Mouse (Mus musculus) G1E (cell line): ENCODE results near the gene Ugdh. TPM values are rescaled to one million over a fixed set of nuclear protein-coding genes. Genes with fewer than 3 reads are reported as not detected.
A peak's percentile ranks its signal among the peaks of the same experiment; 100 is the strongest.

Experiments used
- ATAC-seq: 2 replicates; pipeline ENCODE4 v1.8.0; 2016; ENCODE audit warnings: mild to moderate bottlenecking; ENCODE audit not compliant: insufficient number of reproducible peaks, poor library complexity, low FRiP score, severe bottlenecking; ENCODE audit errors: extremely low read depth
- DNase-seq: peaks from one replicate; pipeline ENCODE4 v3.0.0; 2012; ENCODE audit warnings: low spot score
- H3K27me3 ChIP-seq: 2 replicates; pipeline ENCODE4 v1.6.1; 2012; ENCODE audit warnings: mild to moderate bottlenecking, low read length, inconsistent platforms; ENCODE audit not compliant: insufficient read depth
- H3K36me3 ChIP-seq: replicated peaks from 2 replicates; pipeline ENCODE3; 2012; ENCODE audit warnings: mild to moderate bottlenecking, inconsistent platforms
- H3K4me1 ChIP-seq: 2 replicates; pipeline ENCODE4 v1.6.1; 2012; ENCODE audit warnings: low read depth, low read length, inconsistent platforms, mixed read lengths; ENCODE audit not compliant: insufficient read depth
- H3K4me3 ChIP-seq: 2 replicates; pipeline ENCODE4 v1.5.1; 2012; ENCODE audit warnings: low read depth, mild to moderate bottlenecking, inconsistent platforms, low read length, moderate library complexity, mixed read lengths
- H3K9me3 ChIP-seq: replicated peaks from 2 replicates; pipeline ENCODE4 v1.6.1; 2012; ENCODE audit warnings: inconsistent platforms
- CTCF ChIP-seq: IDR thresholded peaks from 2 replicates; pipeline ENCODE4 v1.5.1; 2012; ENCODE audit warnings: low read depth, low read length, inconsistent platforms, mixed read lengths
- GATA1 ChIP-seq: IDR thresholded peaks from 2 replicates; pipeline ENCODE4 v1.6.1; 2012; ENCODE audit warnings: borderline replicate concordance, low read length, inconsistent platforms, mixed read lengths
- GATA2 ChIP-seq: IDR thresholded peaks from 2 replicates; pipeline ENCODE4 v1.6.1; 2012; ENCODE audit warnings: low read depth, low read length, inconsistent platforms, borderline replicate concordance
- POLR2AphosphoS5 ChIP-seq: IDR thresholded peaks from 2 replicates; pipeline ENCODE4 v1.6.1; 2012; ENCODE audit warnings: low read depth, low read length, inconsistent platforms; ENCODE audit not compliant: insufficient replicate concordance
- TAL1 ChIP-seq: conservative IDR thresholded peaks from 2 replicates; pipeline ENCODE4 v1.6.1; 2012; ENCODE audit warnings: low read depth, low read length, inconsistent platforms, mixed read lengths
- polyA plus RNA-seq: library from polyadenylated mRNA; stranded (reverse); fragments of >175 nt; gene quantifications from 2 replicates; pipeline ENCODE4 v1.2.3, GENCODE M21; 2012
- total RNA-seq, 2 experiments: library from RNA; stranded (forward) in 1 of 2; stranded (reverse) in 1 of 2; fragments of 200-1000 nt in 1 of 2; fragments of >200 nt in 1 of 2; fragmentation: Nextera tagmentation in 1 of 2; gene quantifications; 2 replicates each; pipeline ENCODE4 v1.2.3; 2014 to 2017

The Ugdh gene
- total and polyA plus RNA-seq, 3 experiments, result 2.7 to 43.7 (median 21.5) TPM

DNA sequence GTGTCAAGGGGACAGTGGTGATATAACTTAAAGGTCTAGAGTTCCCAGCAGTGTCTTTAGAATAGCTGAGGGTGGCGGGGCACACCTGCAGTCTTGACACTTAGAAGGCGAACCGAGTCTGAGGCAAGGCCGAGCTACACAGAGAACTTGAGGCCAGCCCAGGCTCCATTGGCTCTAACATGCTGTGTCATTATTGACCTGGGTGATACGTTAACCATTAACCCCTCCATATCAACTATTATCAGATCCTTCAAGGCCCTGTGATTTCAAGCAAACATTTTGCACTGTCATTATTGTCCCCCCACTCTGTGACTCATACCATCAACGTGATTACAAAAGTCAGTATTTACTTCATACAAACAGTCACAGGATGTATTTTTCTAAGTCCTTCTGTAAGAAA, 11.5 kb downstream of the Ugdh start:
- DNase-seq, result peak; percentile 8
- H3K27me3 ChIP-seq, result no peaks in the 10 kb centered on the region
- peak; percentile 68 for ATAC-seq
- H3K9me3 ChIP-seq, result no peaks in the 10 kb centered on the region
- H3K36me3 ChIP-seq, result peaks cover 19% of the 10 kb centered on the region
- H3K4me1 ChIP-seq, result peaks cover 49% of the 10 kb centered on the region
- peak overlapping the region; percentile 36; the same call in 1 of the 2 replicates for H3K4me3 ChIP-seq
- TF ChIP-seq TAL1 (no peak), GATA2 (no peak), GATA1 (no peak), POLR2AphosphoS5 (no peak), CTCF (no peak)

DNA sequence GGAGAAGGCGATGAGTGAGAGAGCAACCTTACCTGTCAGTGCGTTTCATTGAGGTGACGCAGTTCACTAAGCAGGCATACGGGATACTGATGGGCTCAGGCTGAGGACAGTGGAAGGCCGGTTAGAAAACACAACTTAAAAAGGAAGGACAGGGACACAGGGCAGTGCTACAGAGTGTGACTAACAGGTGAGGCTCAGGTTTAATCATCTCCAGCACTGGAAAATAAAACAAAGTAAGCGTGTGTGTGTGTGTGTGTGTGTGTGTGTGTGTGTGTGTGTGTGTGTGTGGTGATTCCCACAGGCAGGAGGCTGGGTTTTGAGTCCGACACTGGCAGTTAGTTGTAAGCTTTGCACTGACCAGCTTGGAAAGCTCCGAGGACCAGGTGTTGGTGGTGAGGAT, 12.9 kb downstream of the Ugdh start:
- ATAC-seq (no peak), DNase-seq (no peak)
- H3K27me3 ChIP-seq, result no peaks in the 10 kb centered on the region
- H3K4me3 ChIP-seq, result no peak overlapping the region
- peaks cover 19% of the 10 kb centered on the region for H3K36me3 ChIP-seq
- TF ChIP-seq CTCF (no peak), POLR2AphosphoS5 (no peak), GATA2 (no peak), GATA1 (no peak), TAL1 (no peak)
- H3K4me1 ChIP-seq, result peaks cover 47% of the 10 kb centered on the region
- no peaks in the 10 kb centered on the region for H3K9me3 ChIP-seq

DNA sequence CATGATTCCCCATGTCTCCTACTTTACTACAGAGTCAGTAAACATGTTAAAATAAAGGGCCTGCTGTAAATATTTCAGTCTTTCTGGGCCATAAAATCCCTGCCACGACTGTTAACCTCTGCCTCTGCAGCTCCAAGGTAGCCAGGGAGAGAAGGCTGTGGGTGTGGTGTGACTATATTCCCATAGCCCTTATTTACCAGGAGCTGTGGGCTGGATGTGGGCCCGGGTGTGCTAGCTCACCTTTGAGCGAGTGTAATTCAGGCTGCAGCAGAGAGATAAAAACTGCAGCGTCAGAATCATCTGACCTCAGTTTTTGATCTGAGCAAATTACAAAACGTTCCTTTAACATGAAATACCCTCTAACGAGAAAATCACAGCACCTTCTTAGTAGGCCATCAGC, 14.9 kb downstream of the Ugdh start:
- TF ChIP-seq CTCF (no peak), GATA2 (no peak), TAL1 (peak; percentile 51), GATA1 (no peak)
- Histone ChIP-seq H3K9me3 (no peaks in the 10 kb centered on the region), H3K36me3 (peaks cover 27% of the 10 kb centered on the region), H3K4me1 (peaks cover 56% of the 10 kb centered on the region), H3K27me3 (no peaks in the 10 kb centered on the region), H3K4me3 (no peak overlapping the region)
- peak; percentile 65 for ATAC-seq
- no peak for DNase-seq

DNA sequence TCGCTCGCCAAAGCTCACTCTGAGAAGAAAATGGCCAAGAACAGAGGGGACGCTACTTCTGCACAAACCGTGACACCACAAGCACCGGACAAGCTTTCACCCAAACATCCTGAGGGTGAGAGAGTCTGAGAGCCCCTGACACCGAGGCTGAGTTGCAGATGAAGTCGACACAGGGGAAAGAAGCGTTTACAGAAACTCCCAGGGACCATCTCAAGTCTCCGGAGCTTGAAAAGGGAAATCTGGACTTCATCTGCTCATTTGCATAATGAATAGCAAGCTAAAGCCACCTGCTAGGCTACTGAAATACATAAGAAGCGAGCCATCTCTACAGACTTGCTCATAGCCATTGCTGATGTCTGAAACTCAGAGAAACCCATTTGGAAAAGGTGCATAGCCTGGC, 16.6 kb downstream of the Ugdh start:
- no peaks in the 10 kb centered on the region for H3K27me3 ChIP-seq
- H3K36me3 ChIP-seq, result peaks cover 29% of the 10 kb centered on the region
- ATAC-seq (no peak), DNase-seq (no peak)
- H3K4me1 ChIP-seq, result peaks cover 52% of the 10 kb centered on the region
- no peak overlapping the region for H3K4me3 ChIP-seq
- H3K9me3 ChIP-seq, result no peaks in the 10 kb centered on the region
- TF ChIP-seq GATA1, result no peak
- no peak for TF ChIP-seq GATA2
- no peak for TF ChIP-seq TAL1
- no peak for TF ChIP-seq CTCF
- no peak for TF ChIP-seq POLR2AphosphoS5

DNA sequence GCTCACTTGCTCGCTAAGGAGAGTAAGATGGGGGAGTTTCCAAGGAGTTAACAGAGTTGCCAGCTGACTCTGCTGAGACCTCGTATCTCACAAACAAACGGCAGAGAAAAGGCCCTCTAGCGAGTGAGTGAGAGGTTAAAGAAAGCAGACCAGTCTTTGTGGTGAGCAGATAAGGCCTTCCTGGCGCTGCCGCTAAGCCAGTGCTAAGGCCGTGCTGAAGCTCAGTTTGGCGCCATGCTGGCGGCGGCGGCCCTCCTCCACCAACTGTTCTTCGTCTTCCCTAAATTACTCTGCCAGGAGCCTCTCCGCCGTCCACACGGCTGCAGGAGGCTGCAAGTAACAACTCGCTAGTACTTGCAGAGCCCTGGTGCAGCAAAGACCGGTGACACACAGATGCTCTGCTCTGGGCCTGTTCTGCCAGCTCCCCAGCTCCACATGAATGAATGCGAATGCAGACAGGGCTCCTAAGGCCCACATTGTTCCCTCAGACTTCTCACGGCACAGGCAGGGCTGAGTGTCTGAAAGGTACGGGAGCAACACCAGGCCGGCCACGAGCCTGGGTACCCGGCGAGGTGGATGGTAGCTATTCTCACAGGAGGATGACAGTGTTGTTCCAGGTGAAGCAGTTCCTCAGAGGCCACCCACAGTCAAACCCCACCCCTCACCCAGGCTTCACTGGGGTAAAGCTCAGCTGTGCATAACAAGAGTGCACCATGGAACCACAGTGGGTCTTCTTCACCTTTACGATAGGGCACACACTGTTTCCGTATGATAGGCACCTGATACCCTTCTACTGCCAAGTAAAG, 19.9 kb downstream of the Ugdh start:
- DNase-seq, result no peak
- Histone ChIP-seq H3K4me1 (peaks cover 25% of the 10 kb centered on the region), H3K36me3 (peaks cover 28% of the 10 kb centered on the region), H3K27me3 (no peaks in the 10 kb centered on the region), H3K9me3 (no peaks in the 10 kb centered on the region), H3K4me3 (no peak overlapping the region)
- TF ChIP-seq TAL1 (no peak), CTCF (no peak), POLR2AphosphoS5 (no peak)
- no peak for ATAC-seq

DNA sequence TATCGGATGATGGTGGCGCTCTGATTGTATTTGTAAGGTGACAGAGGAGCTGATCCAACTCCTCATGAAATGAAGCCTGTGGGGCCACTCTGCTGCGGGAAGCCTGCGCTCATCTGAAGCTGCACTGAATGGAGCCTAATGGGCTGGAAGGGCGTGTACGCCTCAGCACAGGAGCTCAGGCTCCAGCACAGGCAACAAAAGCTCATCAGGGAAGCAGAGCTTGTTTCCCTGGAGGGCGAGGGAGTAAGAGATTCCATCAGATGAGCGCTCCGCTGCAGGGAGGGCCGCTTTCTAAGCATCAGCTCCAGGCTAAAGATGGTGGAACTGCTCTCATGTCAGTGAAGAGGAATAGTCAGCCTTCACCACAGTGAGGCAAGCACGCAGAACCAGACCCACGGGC, 27.8 kb downstream of the Ugdh start:
- Histone ChIP-seq H3K9me3 (no peaks in the 10 kb centered on the region), H3K36me3 (peaks cover 78% of the 10 kb centered on the region), H3K4me1 (no peaks in the 10 kb centered on the region), H3K4me3 (no peak overlapping the region), H3K27me3 (no peaks in the 10 kb centered on the region)
- TF ChIP-seq GATA1, result no peak
- no peak for TF ChIP-seq POLR2AphosphoS5
- no peak for TF ChIP-seq CTCF
- no peak for TF ChIP-seq TAL1
- TF ChIP-seq GATA2, result no peak
- ATAC-seq, result no peak
- no peak for DNase-seq
